Mouse (Mus musculus) myocyte (in vitro differentiated cells): ENCODE measurements at regions not wholly inside any gene's neighbourhood (a gene's known extent, or its start where the extent isn't known, plus 50 kb on each side); places are given as distances from the start of the nearest gene placed in this dataset.

Experiments
- CEBPB ChIP-seq: IDR thresholded peaks from 2 replicates; pipeline ENCODE4 v1.6.1; 2011; ENCODE audit warnings: mild to moderate bottlenecking, moderate library complexity; ENCODE audit not compliant: poor library complexity, insufficient read depth, severe bottlenecking
- E2F4 ChIP-seq: IDR thresholded peaks from one replicate; pipeline ENCODE4 v1.6.1; 2011; ENCODE audit warnings: mild to moderate bottlenecking, control low read depth, moderate library complexity; ENCODE audit not compliant: insufficient read depth
- MAX ChIP-seq: IDR thresholded peaks from one replicate; pipeline ENCODE4 v1.6.1; 2011; ENCODE audit warnings: low read depth, mild to moderate bottlenecking, control low read depth
- MYOD1 ChIP-seq, 3 experiments: IDR thresholded peaks; one replicate each; pipeline ENCODE4 v1.6.1; 2011; ENCODE audit warnings: control low read depth in 2 of 3, low read depth in 2 of 3, mild to moderate bottlenecking in 2 of 3, moderate library complexity in 1 of 3; ENCODE audit not compliant: insufficient read length in 2 of 3, control insufficient read depth in 1 of 3
- MYOG ChIP-seq, 3 experiments: IDR thresholded peaks; one replicate each; pipeline ENCODE4 v1.6.1; 2011; ENCODE audit warnings: control low read depth in 2 of 3, low read depth in 2 of 3, mild to moderate bottlenecking in 2 of 3; ENCODE audit not compliant: insufficient read length in 2 of 3, control insufficient read depth in 1 of 3, insufficient read depth in 1 of 3
- POLR2A ChIP-seq: IDR thresholded peaks from one replicate; pipeline ENCODE4 v1.6.1; 2011; ENCODE audit warnings: low read depth, mild to moderate bottlenecking, control low read depth, moderate library complexity; ENCODE audit not compliant: insufficient read length
- POLR2AphosphoS2 ChIP-seq: IDR thresholded peaks from one replicate; pipeline ENCODE4 v1.6.1; 2011; ENCODE audit warnings: low read depth, control low read depth; ENCODE audit not compliant: insufficient read length
- REST ChIP-seq: IDR thresholded peaks from one replicate; pipeline ENCODE4 v1.6.1; 2011; ENCODE audit warnings: mild to moderate bottlenecking, control low read depth, moderate library complexity; ENCODE audit not compliant: insufficient read depth, insufficient read length
- SRF ChIP-seq: IDR thresholded peaks from one replicate; pipeline ENCODE4 v1.6.1; 2011; ENCODE audit warnings: low read depth; ENCODE audit not compliant: control insufficient read depth, insufficient read length
- TCF12 ChIP-seq: IDR thresholded peaks from one replicate; pipeline ENCODE4 v1.6.1; 2011; ENCODE audit warnings: mild to moderate bottlenecking, control low read depth; ENCODE audit not compliant: poor library complexity, insufficient read depth, severe bottlenecking
- TCF3 ChIP-seq: IDR thresholded peaks from one replicate; pipeline ENCODE4 v1.6.1; 2011; ENCODE audit warnings: low read depth, control low read depth; ENCODE audit not compliant: insufficient read length
- USF1 ChIP-seq: IDR thresholded peaks from one replicate; pipeline ENCODE4 v1.6.1; 2011; ENCODE audit warnings: low read depth, mild to moderate bottlenecking, control low read depth, moderate library complexity

DNA sequence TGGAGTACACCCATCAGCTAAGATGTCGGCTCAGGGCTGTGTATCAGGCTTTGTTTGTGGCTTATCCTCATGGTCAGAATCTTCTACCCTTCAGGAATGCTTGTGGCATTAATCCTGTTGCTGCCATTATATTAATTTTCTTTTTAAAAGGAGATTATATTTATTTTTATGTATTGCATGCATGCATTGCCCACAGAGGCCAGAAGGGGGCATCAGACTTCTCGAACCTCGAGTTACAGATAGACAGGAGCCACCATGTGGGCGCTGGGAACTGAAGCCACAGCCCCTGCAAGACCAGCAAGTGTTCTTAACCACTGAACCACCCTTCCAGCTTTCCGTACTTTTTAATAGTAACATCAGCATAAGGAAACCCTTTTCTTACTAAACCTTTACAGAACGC lies 134.7 kb upstream of the Pitx1 start:
- TF ChIP-seq POLR2A (no peak), CEBPB (no peak), MYOD1 (IDR thresholded peaks at IDR 0.05; ENCODE audit: control insufficient read depth in 1 of 3, insufficient read length in 2 of 3, low read depth in 2 of 3) (no peak), TCF3 (no peak), MAX (no peak), TCF12 (no peak), POLR2AphosphoS2 (no peak), MYOG (IDR thresholded peaks at IDR 0.05; ENCODE audit: control insufficient read depth in 1 of 3, insufficient read depth in 1 of 3, insufficient read length in 2 of 3, low read depth in 2 of 3) (no peak), E2F4 (no peak), REST (no peak), USF1 (no peak), SRF (no peak)
